Mouse (Mus musculus) NIH3T3 (cell line): Measurements from ENCODE around the gene Lsr.
A peak's percentile ranks its signal among the peaks of the same experiment; 100 is the strongest.
"Not testable (repeated sequence)": the region's sequence is repeated elsewhere in the genome, so short reads cannot be mapped to it uniquely, and the experiment has no call there.

Source experiments
- DNase-seq: peaks from one replicate; pipeline ENCODE4 v3.0.0-alpha.2; 2012; ENCODE audit warnings: low read depth

Lsr gene

DNA sequence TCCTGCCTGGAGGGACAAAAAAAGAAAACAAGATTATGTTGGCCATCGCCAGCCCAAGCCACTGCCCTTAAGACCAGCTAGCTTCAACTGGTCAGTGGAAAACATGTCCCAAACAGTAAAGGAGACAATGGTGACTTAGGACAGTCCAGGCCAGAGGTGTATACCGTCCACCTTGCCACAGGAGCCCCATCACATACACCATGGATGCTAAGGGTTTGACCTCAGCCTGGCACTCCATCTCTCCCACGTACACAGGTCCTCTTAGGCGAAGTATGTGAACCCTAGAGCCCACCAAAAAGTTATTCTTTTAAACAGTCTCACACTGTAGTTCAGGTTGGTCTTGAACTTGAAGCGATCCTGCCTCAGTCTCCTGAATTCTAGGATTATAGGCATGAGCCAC, 10.4 kb downstream of the Lsr start:
- DNase-seq, result no peak

DNA sequence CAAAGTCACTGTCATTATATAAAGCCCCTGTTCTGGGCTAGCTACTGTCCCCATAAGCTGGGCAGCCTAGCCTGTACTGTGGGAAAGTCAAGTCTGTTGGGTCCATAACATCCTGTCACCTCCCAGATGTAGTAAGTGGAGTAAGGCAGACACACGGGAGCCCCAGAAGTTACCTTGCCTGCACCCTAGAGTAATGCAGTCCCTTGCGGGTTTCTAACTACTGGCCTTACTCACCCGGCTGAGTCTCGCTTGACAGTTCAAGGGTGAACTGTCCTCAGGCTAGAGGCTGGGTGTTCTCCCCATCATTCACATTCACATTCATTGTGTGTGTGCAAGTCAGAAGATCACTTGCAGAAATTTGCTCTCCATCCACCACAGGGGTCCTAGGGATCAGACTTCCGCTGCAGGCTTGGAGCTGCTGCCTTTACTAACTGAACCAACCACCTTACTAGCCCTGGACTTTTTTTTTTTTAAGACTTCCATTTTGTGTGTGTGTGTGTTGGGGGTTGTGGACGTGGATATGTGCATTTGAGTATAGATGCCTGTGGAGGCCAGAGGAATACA, 13.4 kb downstream of the Lsr start:
- no peak for DNase-seq

DNA sequence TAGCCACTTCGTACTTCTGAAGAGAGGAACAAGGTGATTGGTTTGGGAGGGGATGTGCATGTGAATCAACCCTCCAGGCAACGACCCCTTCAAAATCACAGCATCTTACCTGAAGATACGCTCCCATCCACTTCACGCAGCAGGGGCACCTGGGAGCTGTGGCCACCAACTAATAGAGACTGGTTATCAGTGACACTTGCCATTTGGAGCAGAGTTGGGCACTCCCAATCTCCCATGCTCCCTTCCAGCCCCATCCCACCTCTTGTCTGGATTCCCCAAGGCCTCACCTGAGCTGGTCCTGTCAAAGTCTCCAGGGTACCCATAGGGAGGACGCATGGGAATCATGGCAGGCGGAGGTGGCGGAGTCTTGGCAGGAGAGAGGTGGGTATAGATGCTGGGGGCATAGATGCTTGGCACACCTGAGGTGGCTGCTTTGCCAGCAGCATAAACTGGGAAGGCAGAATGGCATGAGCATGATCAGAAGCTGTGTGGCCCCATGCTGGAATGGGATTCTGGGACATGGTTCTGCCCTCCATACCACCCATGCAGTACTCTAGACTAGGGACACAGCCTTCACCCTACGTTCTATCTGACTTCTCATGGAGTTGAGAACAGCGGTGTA, 14.3 kb downstream of the Lsr start:
- no peak for DNase-seq

- DNase-seq, result no peak
Observed at GRCm38 (mm10) chr7:30958109-30958865, 15.0 kb downstream of the Lsr start.

DNA sequence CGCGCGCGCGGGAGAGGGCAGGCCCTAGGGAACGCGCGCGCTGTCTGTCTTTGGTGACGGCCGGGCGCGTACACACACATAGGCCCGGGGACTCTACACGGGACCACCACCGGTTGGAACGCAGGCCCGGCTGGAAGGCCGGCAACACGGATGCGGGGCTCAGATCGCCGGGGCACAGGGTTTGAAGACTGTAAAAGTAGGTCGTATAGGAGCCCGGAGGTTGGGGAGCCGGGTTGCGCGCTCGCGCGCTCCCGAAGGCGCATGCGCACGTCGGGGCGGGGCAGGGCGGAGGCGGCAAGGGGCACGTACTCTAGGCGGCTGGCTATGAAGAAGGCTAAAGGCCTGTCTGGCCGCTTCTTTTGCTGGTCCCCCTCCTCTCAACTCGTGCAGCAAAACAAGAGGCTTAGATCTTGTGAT, 15.9 kb downstream of the Lsr start:
- DNase-seq, result peak; percentile 94

GRCm38 (mm10) chr7:30956756-30957366, 16.4 kb downstream of the Lsr start, which contains the start of gene Usf2:
Gene Usf2, minus strand, starts transcription at chr7:30956803.
- peak; percentile 86 for DNase-seq

DNA sequence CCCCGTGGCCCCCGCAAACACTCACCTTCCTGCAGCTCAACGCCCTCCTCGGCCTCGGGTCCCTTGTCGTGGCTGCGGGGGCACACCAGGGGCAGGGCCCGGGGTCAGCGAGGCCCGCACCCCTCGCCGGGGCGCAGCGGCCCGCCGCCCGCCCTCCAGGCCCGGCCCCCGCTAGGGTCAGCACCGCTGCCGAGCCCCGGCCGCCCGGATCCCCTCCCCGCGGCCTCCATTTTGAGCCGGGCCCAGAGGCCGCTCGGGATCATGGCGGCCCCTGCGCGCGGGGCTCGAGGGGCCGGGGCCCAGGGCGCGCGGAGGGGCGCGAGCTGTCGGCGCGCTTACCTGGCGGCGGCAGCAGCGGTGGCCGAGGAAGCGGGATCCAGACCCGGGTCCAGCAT, 16.9 kb downstream of the Lsr start:
- no peak for DNase-seq

GRCm38 (mm10) chr7:30955584-30956356, 17.5 kb downstream of the Lsr start:
- peak; percentile 92 for DNase-seq

DNA sequence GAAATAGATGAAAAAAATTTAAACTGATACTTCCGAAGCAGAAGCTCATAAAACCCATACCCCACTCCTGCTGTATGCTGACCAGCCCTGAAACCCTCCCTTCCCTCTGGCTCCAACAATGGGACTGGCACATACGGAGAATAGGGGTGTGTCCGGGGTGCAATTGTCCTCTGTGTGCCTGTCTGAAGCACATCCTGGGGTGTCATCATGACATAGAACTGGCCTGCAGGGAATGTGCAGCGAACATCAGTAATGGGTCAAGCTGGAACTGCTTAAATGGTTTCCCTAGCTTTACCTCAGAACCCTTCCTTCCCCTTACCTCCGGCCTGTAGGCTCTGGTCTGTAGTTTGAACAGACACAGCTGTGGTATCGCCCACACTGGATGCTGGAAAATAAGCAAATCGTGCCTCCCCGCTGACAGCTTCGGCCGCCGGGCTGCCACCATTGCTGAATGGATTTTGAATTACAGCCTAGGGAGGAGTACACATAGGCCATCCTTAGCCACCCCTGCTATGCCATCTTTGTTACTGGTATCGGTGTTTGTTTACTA, 18.2 kb downstream of the Lsr start:
- no peak for DNase-seq

- no peak for DNase-seq
Observed at GRCm38 (mm10) chr7:30954036-30954435, 19.2 kb downstream of the Lsr start.

GRCm38 (mm10) chr7:30953459-30953858, 19.8 kb downstream of the Lsr start:
- no peak for DNase-seq

DNA sequence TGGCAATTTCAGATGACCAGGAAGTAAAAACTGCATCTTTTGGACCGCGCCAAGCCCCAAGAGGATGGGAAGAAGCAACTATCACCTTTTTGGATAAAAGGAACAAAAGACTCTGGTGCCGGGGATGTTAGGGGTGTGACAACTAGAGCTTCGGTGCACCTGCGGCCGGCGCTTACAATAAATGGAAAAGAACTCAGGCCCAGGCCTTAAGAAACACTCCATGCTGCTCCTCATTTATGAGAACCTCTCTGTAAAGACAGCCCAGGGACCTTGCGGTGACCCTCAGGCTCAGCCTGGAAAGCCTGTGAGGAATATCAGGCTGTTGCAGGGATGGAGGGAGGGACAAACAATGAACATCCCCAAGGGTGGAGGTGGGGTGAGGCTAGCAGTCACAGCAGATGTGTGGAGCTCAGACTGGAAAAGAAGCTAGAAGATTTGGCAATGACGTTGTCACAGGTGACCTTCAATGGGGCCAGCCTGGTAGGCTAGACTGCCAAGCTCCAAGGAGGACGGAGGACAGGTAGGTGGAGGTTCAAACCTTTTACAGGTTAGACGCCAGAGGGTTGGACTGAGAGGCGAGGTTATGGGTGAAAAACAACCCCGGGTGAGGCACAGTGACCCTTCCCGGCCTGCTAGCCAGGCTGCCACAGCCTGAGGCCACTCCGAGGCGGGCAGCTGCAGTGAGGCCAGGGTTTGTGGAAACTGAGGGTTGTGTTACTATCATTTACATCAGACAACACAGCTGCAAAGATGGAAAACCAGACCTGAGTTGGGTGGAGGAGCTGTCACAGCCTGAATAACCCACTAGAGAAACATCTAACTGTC, 20.6 kb downstream of the Lsr start:
- DNase-seq, result no peak

DNA sequence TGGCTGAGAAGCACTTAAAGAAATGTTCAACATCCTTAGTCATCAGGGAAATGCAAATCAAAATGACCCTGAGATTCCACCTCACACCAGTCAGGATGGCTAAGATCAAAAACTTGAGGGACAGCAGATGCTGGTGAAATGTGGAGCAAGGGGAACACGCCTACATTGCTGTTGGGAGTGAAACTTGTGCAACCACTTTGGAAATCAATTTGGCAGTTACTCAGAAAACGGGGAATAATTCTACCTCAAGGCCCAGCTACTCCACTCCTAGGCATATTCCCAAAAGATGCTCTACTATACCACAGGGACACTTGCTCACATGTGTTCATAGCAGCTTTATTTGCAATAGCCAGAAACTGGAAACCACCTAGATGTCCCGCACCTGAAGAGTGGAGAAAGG, 23.4 kb downstream of the Lsr start:
- not testable (repeated sequence) for DNase-seq

GRCm38 (mm10) chr7:30945876-30946275, 27.4 kb downstream of the Lsr start:
- DNase-seq, result no peak

DNA sequence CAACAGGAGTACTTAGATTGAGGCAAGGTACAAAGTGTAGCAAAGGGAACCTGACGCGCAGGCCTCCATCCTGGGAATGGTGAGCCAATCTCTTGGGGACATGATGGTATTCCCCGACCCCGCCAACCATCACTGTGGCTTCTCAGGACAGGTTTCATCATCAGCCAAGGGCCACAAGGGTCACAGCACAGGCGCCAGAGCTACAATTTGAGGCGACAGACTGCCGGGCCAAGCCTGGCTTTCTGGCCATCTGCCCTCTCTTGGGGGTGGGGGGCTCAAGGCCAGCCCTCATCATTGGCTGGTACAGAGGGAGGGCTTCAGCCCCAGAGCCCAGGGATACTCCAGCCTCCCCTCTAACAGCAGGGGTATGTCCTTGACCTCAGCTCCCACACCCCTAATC, 27.8 kb downstream of the Lsr start:
- DNase-seq, result not testable (repeated sequence)

- not testable (repeated sequence) for DNase-seq
Observed at GRCm38 (mm10) chr7:30944706-30945105, 28.6 kb downstream of the Lsr start.

GRCm38 (mm10) chr7:30943909-30944635, 29.2 kb downstream of the Lsr start, which contains the start of gene Hamp:
Gene Hamp, minus strand, starts transcription at chr7:30944032.
- DNase-seq, result no peak

DNA sequence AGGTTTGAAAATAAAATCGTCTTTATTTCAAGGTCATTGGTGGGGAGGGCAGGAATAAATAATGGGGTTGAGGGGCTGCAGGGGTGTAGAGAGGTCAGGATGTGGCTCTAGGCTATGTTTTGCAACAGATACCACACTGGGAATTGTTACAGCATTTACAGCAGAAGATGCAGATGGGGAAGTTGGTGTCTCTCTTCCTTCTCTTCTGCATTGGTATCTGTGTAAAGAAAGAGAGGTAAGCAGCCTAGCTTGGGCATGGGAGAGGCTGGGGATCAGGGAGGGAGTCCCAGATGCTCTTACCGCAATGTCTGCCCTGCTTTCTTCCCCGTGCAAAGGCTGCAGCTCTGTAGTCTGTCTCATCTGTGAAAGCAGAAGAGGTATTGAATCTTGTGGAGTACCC, 30.9 kb downstream of the Lsr start:
- DNase-seq, result not testable (repeated sequence)

DNA sequence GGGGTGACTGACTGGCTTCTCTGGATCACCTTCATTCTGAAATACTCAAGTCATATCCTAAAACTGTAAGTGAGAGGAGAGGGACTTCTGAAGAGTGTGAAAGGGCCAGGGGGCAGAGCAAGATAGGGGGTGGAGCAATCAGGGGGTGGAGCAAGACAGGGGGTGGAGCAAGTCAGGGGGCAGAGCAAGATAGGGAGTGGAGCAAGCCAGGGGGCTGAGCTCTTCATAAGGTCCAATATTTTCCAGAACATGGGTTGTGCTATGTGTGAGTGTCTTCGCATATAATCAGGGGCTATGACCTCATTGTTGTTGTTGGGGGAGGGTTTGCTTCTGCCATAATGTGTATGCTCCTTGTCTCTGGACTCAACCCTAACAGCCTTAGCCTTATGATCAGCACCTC, 33.2 kb downstream of the Lsr start:
- not testable (repeated sequence) for DNase-seq
